Mouse (Mus musculus): ENCODE results near the gene Rnaseh1.

Gene Rnaseh1

DNA sequence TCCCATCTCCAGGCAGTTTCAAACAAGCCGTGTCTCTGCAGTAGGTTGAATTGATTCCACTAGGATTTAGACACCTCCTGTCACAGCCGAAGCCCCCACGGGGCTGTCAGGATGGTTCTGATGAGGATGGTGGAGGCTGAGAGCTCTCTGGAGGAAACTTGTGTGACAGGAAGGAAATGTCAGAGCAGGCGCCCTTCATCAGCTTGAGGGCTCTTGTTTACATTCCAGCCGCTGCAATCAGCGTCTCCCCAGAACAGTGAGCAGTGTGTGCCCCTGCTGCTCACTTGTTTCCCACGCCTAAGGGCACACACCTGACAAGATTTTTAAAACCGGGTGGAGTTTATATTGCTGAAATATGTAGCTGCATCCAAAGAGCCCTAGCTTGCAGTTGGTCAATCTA, 17.9 kb downstream of the Rnaseh1 start:
- no peak for DNase-seq

DNA sequence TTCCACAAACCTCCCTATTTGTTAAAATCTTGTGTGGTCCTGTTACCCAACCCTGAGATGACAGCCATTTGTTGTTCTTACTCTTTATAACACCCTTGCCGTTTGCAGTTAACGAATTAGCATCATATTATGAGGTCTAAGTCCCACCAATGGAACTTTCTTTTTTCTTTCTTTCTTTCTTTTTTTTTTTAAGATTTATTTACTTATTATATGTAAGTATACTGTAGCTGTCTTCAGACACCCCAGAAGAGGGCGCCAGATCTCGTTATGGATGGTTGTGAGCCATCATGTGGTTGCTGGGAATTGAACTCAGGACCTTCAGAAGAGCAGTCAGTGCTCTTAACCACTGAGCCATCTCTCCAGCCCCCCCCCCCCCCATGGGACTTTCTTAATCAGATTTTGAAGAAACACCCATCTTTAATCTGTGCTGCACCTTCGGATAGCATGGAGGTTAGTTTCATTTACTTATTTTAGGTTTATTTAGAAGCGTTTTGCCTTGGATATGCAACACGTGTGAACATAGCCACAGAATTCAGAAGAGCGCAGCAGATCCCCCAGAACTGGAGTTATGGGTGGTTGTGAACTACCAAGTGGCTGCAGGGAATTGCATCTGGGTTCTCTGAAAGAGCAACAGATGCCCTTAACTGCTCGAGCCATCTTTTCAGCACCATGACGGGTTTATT, 24.8 kb downstream of the Rnaseh1 start:
- no peak for DNase-seq

DNA sequence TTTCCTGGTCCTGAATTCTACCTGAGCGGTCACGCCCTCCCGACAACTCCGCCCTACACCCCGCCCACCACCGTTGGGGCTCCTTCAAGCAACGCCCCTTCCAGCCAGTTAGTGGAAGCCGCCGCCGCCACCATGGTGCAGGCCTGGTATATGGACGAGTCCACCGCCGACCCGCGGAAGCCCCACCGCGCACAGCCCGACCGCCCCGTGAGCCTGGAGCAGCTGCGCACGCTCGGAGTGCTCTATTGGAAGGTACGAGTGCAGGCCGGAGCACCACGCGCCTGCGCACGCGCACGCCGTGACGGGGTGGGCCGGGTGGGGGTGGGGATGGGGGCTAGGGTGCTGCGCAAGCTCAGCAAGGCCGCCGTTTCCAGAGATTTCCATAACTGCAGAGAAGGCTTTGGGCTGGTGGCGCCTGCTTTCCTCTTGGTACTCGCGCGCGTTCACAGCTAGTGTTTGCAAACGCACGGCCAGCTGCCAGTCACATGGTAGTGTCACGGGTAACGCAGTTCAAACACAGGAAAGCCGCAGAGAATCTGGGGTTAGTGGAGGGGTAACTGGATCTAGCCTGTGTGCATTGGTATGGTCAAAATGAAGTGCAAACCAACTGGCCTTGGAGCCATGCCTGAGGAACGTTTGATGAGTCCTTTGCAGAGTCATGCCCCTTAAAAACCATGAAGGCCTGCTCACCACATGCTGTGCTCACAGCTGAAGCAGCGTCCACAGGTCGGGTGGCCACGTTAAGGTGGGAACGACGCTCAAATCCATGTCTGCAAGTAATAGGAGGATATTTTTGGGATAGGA, 25.9 kb downstream of the Rnaseh1 start, which contains the start of gene Adi1:
Gene Adi1, plus strand, starts transcription at position 111 of the 804 bp plus-strand sequence.
- DNase-seq: peak; percentile 90 to 94

DNA sequence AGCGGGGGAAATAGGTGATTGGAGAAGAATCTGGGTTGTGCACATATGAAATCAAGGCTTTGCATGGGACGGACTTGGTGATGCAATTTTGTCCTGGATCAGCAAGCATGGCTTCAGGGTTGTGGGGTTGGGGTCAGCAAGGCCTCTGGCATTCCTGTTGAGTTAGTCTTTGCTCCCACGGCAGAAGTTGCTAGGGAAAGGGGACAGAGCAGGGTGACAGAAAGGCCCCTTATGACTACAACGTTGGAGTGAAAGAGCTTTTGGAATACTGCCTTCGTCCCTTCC, 26.5 kb downstream of the Rnaseh1 start:
- no peak for DNase-seq

DNA sequence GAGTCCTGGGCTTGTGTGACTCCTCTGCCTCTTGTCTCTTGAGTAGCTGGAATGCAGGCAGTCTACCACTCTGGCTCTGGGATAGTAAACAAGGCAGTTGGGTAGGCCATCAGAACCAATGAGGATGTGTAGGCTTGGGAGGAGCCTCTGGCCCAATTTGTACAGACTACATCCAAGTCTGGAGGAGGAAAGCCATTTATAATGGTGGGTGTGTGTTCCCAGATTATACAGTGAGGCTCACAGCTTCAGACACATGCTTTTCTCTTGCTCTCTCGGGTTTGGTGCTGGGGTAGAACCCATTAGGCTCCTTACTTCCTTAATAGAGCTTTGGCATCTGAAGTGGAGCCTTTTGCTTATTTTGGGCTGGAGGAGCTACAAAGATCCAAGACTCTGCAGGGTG, 35.3 kb downstream of the Rnaseh1 start:
- no peak for DNase-seq

DNA sequence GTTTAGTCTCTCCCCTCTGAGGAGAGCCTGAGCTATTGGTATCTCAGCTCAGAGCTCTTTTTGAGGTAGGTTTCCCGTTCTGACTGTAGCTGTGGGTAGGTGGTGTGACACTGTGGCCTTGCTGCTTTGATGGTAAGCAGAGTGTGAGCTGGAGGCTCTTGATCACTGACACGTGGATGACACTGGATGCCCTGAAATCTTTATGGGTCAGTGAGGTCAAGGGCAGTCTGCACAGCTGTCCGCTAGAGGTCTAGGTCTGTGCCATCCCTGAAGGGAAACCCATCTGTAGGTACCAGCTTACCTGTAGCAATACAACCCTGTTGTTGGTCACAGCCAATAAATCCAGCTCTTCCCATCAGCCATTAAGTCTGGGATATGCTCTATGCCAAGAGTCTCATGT, 36.4 kb downstream of the Rnaseh1 start:
- DNase-seq: no peak

DNA sequence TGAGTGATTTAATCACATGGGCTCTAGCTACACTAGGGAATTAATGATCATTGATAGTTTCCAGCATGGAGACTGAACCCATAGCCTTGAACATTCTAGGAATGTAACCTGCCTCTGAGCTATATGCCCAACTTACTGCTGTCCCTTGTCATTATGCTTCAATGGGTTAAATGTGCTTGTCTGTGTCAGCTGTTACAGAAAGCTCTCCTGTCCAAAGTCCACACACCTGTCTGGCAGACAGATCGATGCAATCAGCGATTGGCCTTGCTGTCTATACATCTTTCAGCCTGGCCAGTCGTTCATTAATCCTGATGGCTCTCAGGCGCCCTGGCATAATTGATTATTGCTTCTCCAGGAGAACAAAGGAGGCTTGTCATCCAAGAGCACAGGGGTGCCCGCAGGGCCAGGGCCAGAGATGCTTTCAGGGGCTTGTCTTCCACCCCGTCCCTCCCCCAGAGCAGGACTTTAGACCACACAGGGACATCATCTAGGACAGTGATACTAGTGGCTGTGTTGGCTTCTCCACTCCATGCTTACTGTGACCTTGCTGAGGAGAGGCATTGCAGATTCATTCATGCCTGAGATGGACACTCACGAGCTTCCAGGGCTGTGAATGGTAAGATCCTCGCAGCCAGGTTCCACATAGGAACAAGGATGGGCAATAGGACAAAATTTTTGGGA, 36.9 kb downstream of the Rnaseh1 start:
- DNase-seq: no peak

DNA sequence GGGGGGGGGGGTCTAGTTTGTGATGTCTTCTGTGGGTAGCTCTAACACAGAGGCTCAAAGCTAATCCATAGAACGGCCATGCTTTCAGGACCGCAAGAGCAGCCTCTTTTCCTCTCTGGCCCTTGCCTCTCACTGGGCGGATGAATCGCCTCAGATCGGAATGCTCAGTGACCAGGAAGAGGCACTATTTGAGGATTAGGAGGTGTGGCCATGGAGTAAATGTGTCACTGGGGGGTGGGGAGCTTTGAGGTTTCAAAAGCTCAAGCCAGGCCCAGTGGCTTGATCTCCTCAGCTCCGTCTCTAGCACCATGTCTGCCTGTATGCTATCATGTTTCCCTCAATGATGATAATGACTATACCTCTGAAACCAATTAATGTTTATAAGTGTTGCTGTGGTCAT, 39.6 kb downstream of the Rnaseh1 start:
- DNase-seq: no peak

DNA sequence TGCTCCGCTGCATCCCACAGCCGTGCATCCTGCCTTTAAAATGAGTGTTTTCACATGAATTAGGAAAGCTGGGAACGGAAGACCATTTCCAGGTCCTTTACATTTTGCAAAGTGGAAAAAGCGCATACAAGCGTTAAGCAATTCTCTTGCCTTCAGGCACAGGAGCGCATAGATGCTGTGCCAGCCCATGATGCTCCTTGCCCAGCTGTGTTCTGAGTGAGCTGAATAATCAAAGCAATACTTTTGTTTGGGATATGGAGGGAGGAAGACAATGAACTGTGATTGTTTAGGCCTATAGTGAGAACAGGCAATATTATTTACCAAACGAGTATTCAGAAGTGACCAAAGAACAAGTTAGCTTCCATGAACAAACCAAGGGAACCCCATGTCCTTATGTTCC, 41.3 kb downstream of the Rnaseh1 start:
- no peak for DNase-seq

DNA sequence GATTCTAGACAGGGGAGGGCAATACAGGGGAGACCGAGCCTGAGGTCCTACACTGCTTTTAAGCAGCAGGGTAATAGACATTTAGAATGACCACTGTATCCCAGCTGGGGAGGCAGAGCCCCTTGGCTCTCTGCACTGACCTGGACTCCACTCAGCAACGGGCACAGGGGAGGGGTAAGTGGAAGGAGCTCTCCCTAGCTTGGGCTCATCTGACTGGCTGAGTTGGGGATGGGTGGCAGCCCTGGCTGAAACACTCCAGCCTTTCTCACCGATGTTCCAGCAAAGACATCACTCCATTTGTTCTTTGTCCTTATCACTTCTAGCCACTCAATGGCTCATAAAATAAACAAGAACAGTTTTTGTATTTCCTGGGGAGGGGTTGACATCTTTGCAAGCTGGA, 44.3 kb downstream of the Rnaseh1 start:
- no peak for DNase-seq

DNA sequence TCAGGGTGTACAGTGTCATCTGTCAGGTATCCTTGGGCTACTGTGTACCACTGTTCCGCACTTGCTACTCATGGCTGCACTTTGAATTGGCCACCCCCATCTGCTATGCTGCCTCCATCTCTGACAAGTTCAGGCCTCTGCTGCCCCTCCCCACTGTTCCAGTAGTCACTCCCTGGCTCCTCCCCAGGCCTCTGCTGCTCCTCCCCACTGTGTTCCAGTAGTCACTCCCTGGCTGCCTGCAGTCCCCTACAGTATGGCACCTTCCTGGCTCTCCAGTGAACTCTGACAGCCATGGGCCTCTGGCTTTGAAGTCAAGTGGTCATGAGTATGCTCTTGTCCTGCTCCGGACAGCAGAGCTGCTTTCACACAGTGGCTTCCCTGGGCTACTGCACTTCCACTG, 44.8 kb downstream of the Rnaseh1 start:
- peak; percentile 23 to 63 for DNase-seq

DNA sequence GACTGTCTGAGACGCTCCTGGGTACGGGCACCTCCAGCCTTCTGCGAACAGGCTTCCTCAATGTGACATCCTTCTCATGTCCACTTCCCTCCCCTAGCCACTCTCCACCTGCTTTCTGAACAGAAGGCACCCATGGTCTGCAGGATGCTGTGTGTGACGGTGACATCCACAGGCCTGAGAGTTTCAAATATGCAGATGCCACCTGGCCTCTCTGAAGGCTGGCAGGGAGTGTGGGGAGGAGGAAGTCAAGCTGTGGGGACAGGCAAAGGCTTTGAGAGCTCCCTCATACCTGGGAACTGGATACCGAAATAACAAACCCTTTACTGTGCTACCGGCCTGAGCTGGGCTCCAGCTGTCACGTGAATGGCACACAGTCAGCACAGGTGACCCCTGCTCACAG, 45.4 kb downstream of the Rnaseh1 start:
- no peak for DNase-seq

DNA sequence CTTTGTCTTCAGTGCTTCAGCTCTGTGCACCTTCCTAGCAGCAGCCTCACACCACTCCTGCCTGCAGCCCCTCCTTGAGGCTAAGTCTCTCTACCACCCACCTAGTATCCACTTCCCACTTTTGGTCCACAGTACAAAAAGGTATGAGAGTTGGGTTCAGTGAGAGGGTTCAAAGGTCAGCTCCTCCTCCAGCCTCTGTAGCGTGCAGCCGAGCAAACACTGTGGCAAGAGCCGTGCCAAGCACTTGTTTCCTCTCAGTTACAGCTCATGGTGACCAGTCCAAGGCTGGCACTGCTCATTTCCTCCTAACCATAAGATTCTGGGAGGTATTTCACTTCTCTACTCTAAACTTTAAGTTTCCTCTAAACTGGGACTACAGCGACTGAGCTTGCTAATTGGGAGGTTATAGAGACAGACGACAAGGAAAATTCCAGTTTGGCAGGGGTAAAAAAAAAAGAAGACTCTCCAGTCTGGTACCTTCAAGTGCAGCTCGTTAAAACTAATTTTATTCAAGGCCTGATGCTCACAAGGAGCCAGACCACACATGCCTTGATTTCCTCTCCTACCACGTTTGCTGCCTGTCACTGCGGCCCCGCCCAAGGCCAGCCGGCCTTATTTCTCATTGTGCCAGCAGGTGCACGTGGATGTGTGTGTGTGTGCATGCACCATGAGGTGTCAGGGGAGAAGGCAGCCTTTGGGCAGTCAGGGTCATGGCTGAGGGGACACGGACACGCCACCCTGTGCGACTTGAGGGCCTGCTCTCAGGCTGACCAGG, 48.6 kb downstream of the Rnaseh1 start:
- peak; percentile 67 to 75 for DNase-seq

DNA sequence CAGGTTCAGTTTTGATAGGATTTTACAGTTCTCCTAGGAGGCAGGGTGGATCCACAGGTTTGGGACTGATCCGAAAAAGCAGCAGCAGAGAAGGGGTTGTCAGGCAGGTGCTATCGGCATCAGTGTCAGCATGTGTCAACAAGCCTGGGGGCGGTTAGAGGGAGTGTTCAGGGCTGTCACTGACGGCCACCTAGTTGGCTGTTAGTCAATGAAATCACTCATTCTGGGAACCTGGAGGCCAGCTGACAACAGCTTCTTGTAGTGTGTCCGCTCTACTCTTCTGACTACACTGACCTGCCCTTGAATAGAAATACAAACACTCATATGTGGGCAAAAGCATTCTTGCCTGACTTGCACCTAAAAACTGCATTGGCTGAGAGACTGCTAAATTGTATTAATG, 49.7 kb downstream of the Rnaseh1 start:
- no peak for DNase-seq

DNA sequence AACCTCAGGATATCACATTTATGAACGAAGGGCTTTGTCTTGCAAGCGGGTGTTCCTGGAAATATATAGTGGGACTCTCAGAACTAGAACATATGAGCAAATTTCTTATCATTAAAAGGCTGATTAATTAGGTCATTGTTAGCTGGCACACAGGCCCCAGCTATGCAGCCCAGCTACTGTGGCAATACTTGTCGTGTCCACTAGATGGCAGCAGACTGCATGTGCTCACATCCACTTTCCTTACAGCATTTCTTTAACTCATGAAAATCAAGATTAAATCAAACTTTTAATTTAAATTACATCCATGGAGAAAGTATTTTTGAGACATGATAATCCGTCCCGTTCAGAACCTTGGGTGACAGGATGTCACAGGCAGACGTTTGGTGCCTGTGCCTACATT, 50.3 kb downstream of the Rnaseh1 start:
- peak; percentile 75 to 85 for DNase-seq

DNA sequence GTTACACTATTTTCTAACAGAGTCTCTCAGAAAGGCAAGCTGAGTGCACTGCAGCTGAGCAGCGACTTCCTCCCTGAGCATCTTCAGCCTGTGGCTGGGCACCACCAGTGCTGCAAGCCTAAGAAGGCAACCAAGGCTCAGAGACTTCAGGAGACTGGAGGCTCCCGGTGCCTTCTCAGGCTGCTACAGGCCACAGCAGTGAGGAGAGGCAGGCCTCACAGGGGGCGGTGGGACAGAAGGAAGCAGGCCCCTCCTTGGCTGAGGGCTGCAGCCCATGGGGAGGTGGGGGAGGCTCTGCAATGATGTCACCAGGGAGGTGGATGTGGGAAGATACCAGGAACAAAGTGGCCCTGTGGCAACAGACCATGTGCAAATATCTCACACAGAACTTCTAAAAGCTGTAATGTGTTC, 50.7 kb downstream of the Rnaseh1 start:
- no peak for DNase-seq

DNA sequence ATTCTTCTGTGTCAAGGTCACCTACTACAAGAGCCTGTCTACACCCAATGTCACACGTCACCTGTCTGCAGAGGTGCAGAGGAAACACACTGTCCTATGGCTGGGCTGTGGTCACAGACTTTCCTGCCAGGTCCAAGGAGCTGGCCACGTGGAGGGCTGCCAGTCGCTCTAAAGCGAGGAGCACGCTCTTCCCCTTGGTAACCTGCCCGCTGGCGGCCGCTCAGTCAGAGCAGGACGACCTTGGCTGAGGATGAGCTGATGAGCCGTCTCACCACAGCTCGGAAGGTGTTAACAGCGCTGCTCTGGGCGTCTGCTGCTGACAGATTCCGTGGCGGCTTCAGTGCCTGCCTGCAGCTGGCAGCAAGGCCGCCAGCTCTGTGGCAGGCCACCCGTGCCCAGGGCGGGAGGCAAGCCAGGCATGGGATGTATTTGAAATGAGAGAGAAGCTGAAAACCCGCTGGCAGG, 51.2 kb downstream of the Rnaseh1 start:
- DNase-seq: peak; percentile 61 to 85

DNA sequence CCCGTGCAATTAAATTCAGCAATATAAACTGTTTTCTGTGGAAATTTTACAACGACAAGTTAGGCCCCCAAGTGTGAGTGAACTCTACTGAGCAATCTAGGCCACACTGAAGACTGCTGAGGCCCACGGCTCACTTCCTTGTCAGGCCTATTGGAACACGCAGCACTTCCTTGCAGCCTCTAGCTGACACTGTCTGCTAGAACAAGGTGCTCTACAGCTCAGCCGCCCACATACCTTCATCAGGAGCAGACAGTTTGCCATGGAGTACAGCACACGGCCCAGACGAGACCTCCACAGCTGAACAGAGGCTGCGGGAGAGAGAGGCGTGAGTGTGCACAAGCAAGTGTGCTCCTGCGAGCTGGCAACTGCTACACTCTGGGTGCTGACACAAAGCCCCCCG, 51.9 kb downstream of the Rnaseh1 start:
- DNase-seq: no peak

DNA sequence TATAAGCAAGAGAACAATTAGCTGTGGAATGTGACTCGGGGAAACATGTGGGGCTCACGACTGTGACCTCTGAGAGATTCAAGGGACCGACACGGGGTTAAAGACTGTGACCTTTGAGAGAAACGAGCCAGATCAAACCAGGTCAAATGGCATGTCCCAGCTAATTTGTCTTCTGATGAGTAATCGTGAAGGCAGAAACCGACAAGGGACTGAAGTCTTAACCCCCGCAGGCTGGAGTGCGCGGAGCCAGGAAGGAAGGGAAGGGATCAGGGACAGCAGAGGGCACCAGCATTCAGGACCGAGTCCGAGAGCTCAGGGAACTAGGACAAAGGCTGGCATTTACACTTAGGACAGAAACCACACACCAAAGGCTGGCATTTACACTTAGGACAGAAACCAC, 55.0 kb downstream of the Rnaseh1 start:
- DNase-seq: no peak

DNA sequence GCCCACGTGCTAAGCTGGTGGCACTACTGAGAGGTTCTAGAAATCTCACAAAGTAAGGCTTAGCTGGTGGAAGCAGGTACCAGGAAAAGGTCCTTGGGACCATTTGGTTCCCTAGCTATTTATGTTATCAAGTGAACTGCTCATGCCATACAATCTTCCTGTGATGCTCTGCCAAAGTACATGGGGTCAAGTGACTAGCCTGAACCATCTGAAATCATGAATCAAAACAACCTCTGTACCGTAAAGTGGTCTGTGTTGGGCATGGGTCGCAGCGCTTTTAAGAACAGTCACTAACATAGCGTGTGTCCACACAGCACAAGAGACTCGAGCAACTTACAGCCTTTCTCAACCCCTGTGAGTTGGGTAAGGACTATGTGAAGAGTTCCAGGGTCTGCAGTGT, 55.8 kb downstream of the Rnaseh1 start:
- DNase-seq: no peak

DNA sequence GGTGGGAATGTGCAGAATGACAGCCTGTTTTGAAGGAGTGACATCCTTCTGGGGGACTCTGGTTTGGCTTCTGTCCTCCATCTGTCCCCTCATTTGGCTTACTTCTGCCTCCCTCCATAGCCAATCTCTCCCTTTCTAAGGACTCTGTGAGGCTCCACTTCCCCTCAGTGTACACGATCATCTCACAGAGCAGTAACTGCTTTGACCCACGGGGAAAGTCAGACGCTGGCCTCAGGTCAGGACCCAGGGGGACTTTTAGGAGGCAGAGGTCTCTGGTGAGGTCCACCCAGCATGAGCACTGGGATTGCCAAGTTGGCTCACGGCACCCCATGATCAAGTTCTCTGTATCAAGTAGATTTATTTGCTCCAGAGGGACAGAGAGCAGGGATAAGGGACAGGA, 58.8 kb downstream of the Rnaseh1 start:
- DNase-seq: no peak

Data from kidney, postnatal 25 days (tissue).